Comparison of ENCODE assay signal across 16 mouse cellular contexts in genomic region chr9:82709991-82710593, GRCm38 (mm10).
DNase-seq lines count a peak whose midpoint lies in the region; ATAC-seq and TF ChIP-seq lines count a peak whose summit lies in the region.
"Had no signal": no experiment of that assay in that cellular context is flagged by ENCODE, and none has a peak within 500 bp of the region (broad histone marks: within the 10 kb centered on the region; RNA-seq: fewer than 3 reads in every experiment).

No protein-coding gene starts in this region.

- WGBS in kidney, postnatal 0 days: 67% methylated on average over 12 of the region's 12 CpGs
- WGBS in limb, embryonic 10.5 days: 77% methylated on average over 12 of the region's 12 CpGs

- no peaks in the 10 kb centered on the region for H3K27me3 ChIP-seq in kidney, postnatal 0 days (ENCODE audit: insufficient read depth, low read length)
- H3K27me3 ChIP-seq in limb, embryonic 10.5 days (ENCODE audit: low read depth, poor library complexity, severe bottlenecking): no peaks in the 10 kb centered on the region
- H3K27me3 ChIP-seq: heart, embryonic 15.5 days; hindbrain, embryonic 13.5 days; megakaryocyte, embryonic 14.5 days had no signal

- H3K4me2 ChIP-seq in kidney, postnatal 0 days (ENCODE audit: low read length): no peak overlapping the region
- H3K4me2 ChIP-seq: heart, embryonic 15.5 days; hindbrain, embryonic 13.5 days had no signal

- H3K4me1 ChIP-seq in kidney, postnatal 0 days (replicated peaks; ENCODE audit: insufficient read depth, low read length): no peaks in the 10 kb centered on the region
- peaks cover 24% of the 10 kb centered on the region for H3K4me1 ChIP-seq in limb, embryonic 10.5 days
- H3K4me1 ChIP-seq: heart, embryonic 15.5 days; hindbrain, embryonic 13.5 days; megakaryocyte, embryonic 14.5 days had no signal

- no peaks in the 10 kb centered on the region for H3K9me3 ChIP-seq in kidney, postnatal 0 days (replicated peaks; ENCODE audit: low read length)
- no peaks in the 10 kb centered on the region for H3K9me3 ChIP-seq in limb, embryonic 10.5 days (replicated peaks)
- H3K9me3 ChIP-seq: embryonic facial prominence, embryonic 10.5 days; heart, embryonic 15.5 days; hindbrain, embryonic 13.5 days; megakaryocyte, embryonic 14.5 days had no signal

- no peak overlapping the region for H3K27ac ChIP-seq in kidney, postnatal 0 days
- peak overlapping the region; percentile 77 for H3K27ac ChIP-seq in limb, embryonic 10.5 days
- H3K27ac ChIP-seq: embryonic facial prominence, embryonic 10.5 days; heart, embryonic 15.5 days; hindbrain, embryonic 13.5 days; left cerebral cortex, adult 2 months had no signal

- no peak for ATAC-seq in kidney, postnatal 0 days (replicated peaks; ENCODE audit: low FRiP score, low read depth)
- ATAC-seq: CD4-positive, CD25-positive, alpha-beta regulatory T cell, adult 4 months; Patski had no signal

- no peak for TF ChIP-seq CTCF in kidney, postnatal 0 days (IDR thresholded peaks at IDR 0.05; ENCODE audit: low read depth)

- H3K9ac ChIP-seq in kidney, postnatal 0 days (ENCODE audit: low read depth, low read length): no peak overlapping the region
- H3K9ac ChIP-seq: heart, embryonic 15.5 days; hindbrain, embryonic 13.5 days had no signal

- H3K4me3 ChIP-seq in kidney, postnatal 0 days (replicated peaks; ENCODE audit: low read depth, low read length): no peak overlapping the region
- no peak overlapping the region for H3K4me3 ChIP-seq in limb, embryonic 10.5 days
- H3K4me3 ChIP-seq: embryonic facial prominence, embryonic 10.5 days; heart, embryonic 15.5 days; hindbrain, embryonic 13.5 days; left cerebral cortex, adult 2 months; megakaryocyte, embryonic 14.5 days had no signal

- no peaks in the 10 kb centered on the region for H3K36me3 ChIP-seq in kidney, postnatal 0 days (ENCODE audit: insufficient read depth, low read length)
- H3K36me3 ChIP-seq in limb, embryonic 10.5 days: no peaks in the 10 kb centered on the region
- H3K36me3 ChIP-seq: embryonic facial prominence, embryonic 10.5 days; heart, embryonic 15.5 days; hindbrain, embryonic 13.5 days had no signal

- peak; percentile 8 for DNase-seq in kidney, postnatal 0 days (ENCODE audit: low spot score)
- DNase-seq in kidney, adult 9 months: no peak
- DNase-seq in A20 (ENCODE audit: low read depth, low spot score) (peak; percentile 63), NIH3T3 (ENCODE audit: low read depth) (peak; percentile 2)
- DNase-seq in limb, embryonic 10.5 days (ENCODE audit: low spot score): no peak
- no peak for DNase-seq in cerebellum, postnatal 25 days
- no peak for DNase-seq in cerebellum, adult 8-10 months
- DNase-seq: cerebellum, adult 9-10 months; kidney, adult 11 months had no signal

Comparison
In these comparisons a context has a peak if more than half of its experiments do, and no peak if none do; other contexts are left out.
1. DNase-seq: peak in kidney, postnatal 0 days (single experiment), A20 (single experiment) and NIH3T3 (single experiment); none in kidney, adult 9 months (single experiment), limb, embryonic 10.5 days (single experiment), cerebellum, postnatal 25 days (0 of 2) and cerebellum, adult 8-10 months (single experiment).